Mouse (Mus musculus) lung, postnatal 0 days (tissue): ENCODE results near the gene Pnpla2.

ENCODE experiments used
- CTCF ChIP-seq: IDR thresholded peaks from 2 replicates; pipeline ENCODE4 v1.5.1; 2016; ENCODE audit warnings: antibody characterized with exemption, mild to moderate bottlenecking
- EP300 ChIP-seq: IDR thresholded peaks from 2 replicates; pipeline ENCODE4 v1.6.1; 2016; ENCODE audit warnings: antibody characterized with exemption, mild to moderate bottlenecking, control low read depth

DNA sequence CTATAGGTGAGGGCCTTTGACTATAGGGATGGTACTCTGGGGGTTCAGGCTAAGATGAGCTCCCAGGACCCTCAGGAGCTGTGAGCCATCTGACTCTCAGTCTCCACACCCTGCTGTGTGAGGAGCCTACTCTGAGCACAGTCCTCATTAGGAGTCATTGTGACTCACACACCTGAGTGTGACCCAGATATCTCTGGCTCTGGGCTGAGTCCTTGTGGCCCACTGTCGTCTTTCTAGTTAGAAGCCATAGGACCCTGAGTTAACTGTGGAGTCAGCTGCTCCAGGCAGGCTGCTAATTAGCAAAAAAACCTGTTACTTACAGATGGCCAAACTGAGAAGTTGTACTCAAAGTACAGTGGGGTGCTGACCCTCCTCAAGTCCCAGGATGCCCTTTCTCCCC lies 38.7 kb downstream of the Pnpla2 start:
- TF ChIP-seq EP300: no peak
- no peak for TF ChIP-seq CTCF
